Mouse (Mus musculus) CD4-positive naive resting alpha-beta T cell, adult 76 days (primary cell): ENCODE data around the gene Nav2. TPM values are rescaled to one million over a fixed set of nuclear protein-coding genes. Genes with fewer than 3 reads are reported as not detected.

Source experiments
- total RNA-seq: library from RNA; stranded (reverse); gene quantifications from one replicate; pipeline ENCODE4 v1.2.4, GENCODE M21; 2023

Gene Nav2
- total RNA-seq = 18.1 TPM

GRCm38 (mm10) chr7:48908521-48909341, at the start of gene Nav2:
TSS of gene Nav2 (plus strand) at chr7:48908716.

GRCm38 (mm10) chr7:48881486-48881885, 27.0 kb upstream of the Nav2 start, which contains the start of gene E2f8:
TSS of gene E2f8 (minus strand) at chr7:48881596.

GRCm38 (mm10) chr7:49636491-49637115, 728.1 kb downstream of the Nav2 start, which contains the start of gene Dbx1:
TSS of gene Dbx1 (minus strand) at chr7:49636849.

Other genes with a start within 250 kb of the Nav2 start
- 27.6 TPM for gene Zdhhc13, start 119.7 kb upstream of the Nav2 start, total RNA-seq
- not detected for gene Csrp3, start 60.7 kb upstream of the Nav2 start, total RNA-seq
- gene E2f8, start 27.1 kb upstream of the Nav2 start, total RNA-seq = 1.4 TPM